Mouse (Mus musculus) kidney, adult 2 months (tissue): ENCODE measurements around the gene Igfbp2.

Experiments used
- CTCF ChIP-seq: fragments of 200-500 bp; conservative IDR thresholded peaks from 2 replicates; pipeline ENCODE4 v1.5.1; 2011; ENCODE audit warnings: low read depth, mild to moderate bottlenecking, control low read depth, low read length, moderate library complexity, mixed read lengths; ENCODE audit not compliant: insufficient read depth, insufficient read length
- POLR2A ChIP-seq: fragments of 200-500 bp; IDR thresholded peaks from one replicate; pipeline ENCODE4 v1.6.1; 2011; ENCODE audit warnings: low read depth, low read length, control low read depth

- TF ChIP-seq POLR2A (no peak), CTCF (peak; percentile 97)
Observed at GRCm38 (mm10) chr1:72854337-72855237, 30.3 kb downstream of the Igfbp2 start.
